ENCODE assay signal across 9 mouse cellular contexts in the genomic region with DNA sequence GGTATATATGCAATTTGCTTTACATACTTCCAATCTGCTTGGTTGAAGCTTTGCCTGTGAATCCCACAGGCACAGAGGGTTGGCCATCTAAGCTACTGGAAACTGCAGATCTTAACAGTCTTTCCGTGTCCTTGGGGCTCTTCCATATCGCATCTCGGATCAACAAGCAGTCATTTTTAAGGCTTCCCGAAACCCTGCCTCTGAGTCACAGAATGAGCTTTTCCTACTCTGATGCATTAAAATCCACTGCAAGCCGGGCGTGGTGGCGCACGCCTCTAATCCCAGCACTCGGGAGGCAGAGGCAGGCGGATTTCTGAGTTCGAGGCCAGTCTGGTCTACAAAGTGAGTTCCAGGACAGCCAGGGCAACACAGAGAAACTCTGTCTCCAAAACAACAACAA. TPM values are rescaled to one million over a fixed set of nuclear protein-coding genes. Genes with fewer than 3 reads are reported as not detected.
DNase-seq lines count a peak whose midpoint lies in the region; ATAC-seq lines count a peak whose summit lies in the region.
"Not testable (repeated sequence)": the region's sequence is repeated elsewhere in the genome, so short reads cannot be mapped to it uniquely, and the experiment has no call there.
"Had no signal": no experiment of that assay in that cellular context is flagged by ENCODE, and none has a peak within 500 bp of the region (broad histone marks: within the 10 kb centered on the region; RNA-seq: fewer than 3 reads in every experiment).

No protein-coding gene starts in this region.

- not testable (repeated sequence) for H3K4me2 ChIP-seq in embryonic facial prominence, embryonic 12.5 days (replicated peaks); embryonic facial prominence, embryonic 13.5 days; embryonic facial prominence, embryonic 14.5 days (ENCODE audit: low read depth, low read length); embryonic facial prominence, embryonic 15.5 days (replicated peaks)

- H3K36me3 ChIP-seq in embryonic facial prominence, embryonic 12.5 days; embryonic facial prominence, embryonic 13.5 days; embryonic facial prominence, embryonic 15.5 days: not testable (repeated sequence)
- peaks cover 14% of the 10 kb centered on the region; the same call in 1 of the 2 replicates for H3K36me3 ChIP-seq in embryonic facial prominence, embryonic 14.5 days (ENCODE audit: control insufficient read depth, insufficient read depth, low read length)
- H3K36me3 ChIP-seq in limb, embryonic 10.5 days: peaks cover 18% of the 10 kb centered on the region; the same call in 1 of the 2 replicates

- not testable (repeated sequence) for H3K27me3 ChIP-seq in embryonic facial prominence, embryonic 12.5 days; embryonic facial prominence, embryonic 13.5 days; embryonic facial prominence, embryonic 14.5 days (replicated peaks; ENCODE audit: control insufficient read depth, insufficient read depth, low read length); embryonic facial prominence, embryonic 15.5 days; limb, embryonic 10.5 days (ENCODE audit: low read depth, poor library complexity, severe bottlenecking)

- H3K4me3 ChIP-seq in embryonic facial prominence, embryonic 12.5 days; embryonic facial prominence, embryonic 13.5 days; embryonic facial prominence, embryonic 14.5 days (ENCODE audit: low read depth, low read length); embryonic facial prominence, embryonic 15.5 days (replicated peaks); limb, embryonic 10.5 days: not testable (repeated sequence)

- WGBS in embryonic facial prominence, embryonic 12.5 days: 91% methylated on average over 11 of the region's 11 CpGs
- WGBS in embryonic facial prominence, embryonic 13.5 days: 81% methylated on average over 11 of the region's 11 CpGs
- 85% methylated on average over 11 of the region's 11 CpGs for WGBS in embryonic facial prominence, embryonic 14.5 days
- 81% methylated on average over 11 of the region's 11 CpGs for WGBS in embryonic facial prominence, embryonic 15.5 days
- WGBS in limb, embryonic 10.5 days: 92% methylated on average over 11 of the region's 11 CpGs

- not testable (repeated sequence) for H3K9ac ChIP-seq in embryonic facial prominence, embryonic 12.5 days; embryonic facial prominence, embryonic 13.5 days; embryonic facial prominence, embryonic 14.5 days (ENCODE audit: low read depth, low read length); embryonic facial prominence, embryonic 15.5 days

- peaks cover 36% of the 10 kb centered on the region for H3K4me1 ChIP-seq in embryonic facial prominence, embryonic 12.5 days
- H3K4me1 ChIP-seq in embryonic facial prominence, embryonic 13.5 days: peaks cover 50% of the 10 kb centered on the region
- peaks cover 23% of the 10 kb centered on the region for H3K4me1 ChIP-seq in embryonic facial prominence, embryonic 14.5 days (ENCODE audit: control insufficient read depth, insufficient read depth, low read length)
- peaks cover 28% of the 10 kb centered on the region for H3K4me1 ChIP-seq in embryonic facial prominence, embryonic 15.5 days
- H3K4me1 ChIP-seq in limb, embryonic 10.5 days: peaks cover 44% of the 10 kb centered on the region

- DNase-seq in adrenal gland, adult 2 months: peak; percentile 58
- DNase-seq in adrenal gland, postnatal 10 days: peak; percentile 19
- DNase-seq in embryonic facial prominence, embryonic 14.5 days (ENCODE audit: low spot score); limb, embryonic 10.5 days (ENCODE audit: low spot score): not testable (repeated sequence)
- DNase-seq in heart, adult 11 months: peak; percentile 70

- not testable (repeated sequence) for H3K9me3 ChIP-seq in embryonic facial prominence, embryonic 12.5 days; embryonic facial prominence, embryonic 13.5 days; embryonic facial prominence, embryonic 15.5 days (replicated peaks); limb, embryonic 10.5 days (replicated peaks)
- H3K9me3 ChIP-seq in embryonic facial prominence, embryonic 14.5 days (ENCODE audit: control insufficient read depth, low read length): peaks cover 12% of the 10 kb centered on the region

- H3K27ac ChIP-seq in embryonic facial prominence, embryonic 12.5 days: peak overlapping the region; percentile 57; the same call in 1 of the 2 replicates
- H3K27ac ChIP-seq in embryonic facial prominence, embryonic 13.5 days: peak overlapping the region; percentile 60
- peak overlapping the region; percentile 55 for H3K27ac ChIP-seq in embryonic facial prominence, embryonic 14.5 days (replicated peaks; ENCODE audit: low read depth, low read length)
- H3K27ac ChIP-seq in embryonic facial prominence, embryonic 15.5 days (replicated peaks): peak overlapping the region; percentile 58; the same call in 1 of the 2 replicates
- H3K27ac ChIP-seq in limb, embryonic 10.5 days: peak overlapping the region; percentile 44; the same call in 1 of the 2 replicates

- ATAC-seq in embryonic facial prominence, embryonic 12.5 days (ENCODE audit: insufficient number of reproducible peaks, insufficient read depth, low FRiP score, low TSS enrichment); embryonic facial prominence, embryonic 13.5 days (ENCODE audit: insufficient number of reproducible peaks, insufficient read depth, low FRiP score, low TSS enrichment, low read depth); embryonic facial prominence, embryonic 14.5 days (ENCODE audit: low read depth); embryonic facial prominence, embryonic 15.5 days (ENCODE audit: insufficient number of reproducible peaks, low FRiP score, low TSS enrichment, low read depth): not testable (repeated sequence)

RNA-seq across cellular contexts. Expression of gene Tgfbr3, which starts 41.1 kb away (rescaled TPM):
- total RNA-seq in adrenal gland, adult 2 months (2021): 100 to 1,000 TPM; 206 to 233 TPM
- 133 and 171 TPM in 2 replicates for polyA plus RNA-seq in adrenal gland, adult 2 months (2012; rRNA removed)
- total RNA-seq in adrenal gland, postnatal 10 days (2021): 100 to 1,000 TPM; 125 to 160 TPM
- polyA plus RNA-seq in embryonic facial prominence, embryonic 12.5 days (2016; fragmentation: Nextera tagmentation; extraction: Ambion mirVana): 25.3 and 27.5 TPM in 2 replicates
- polyA plus RNA-seq in embryonic facial prominence, embryonic 13.5 days (2015; fragmentation: Nextera tagmentation; extraction: Ambion mirVana): 35.8 and 35.9 TPM in 2 replicates
- polyA plus RNA-seq in embryonic facial prominence, embryonic 14.5 days (2014; fragmentation: Nextera tagmentation; extraction: Ambion mirVana): 35.6 and 36.5 TPM in 2 replicates
- 37.3 and 38.7 TPM in 2 replicates for polyA plus RNA-seq in embryonic facial prominence, embryonic 15.5 days (2015; fragmentation: Nextera tagmentation; extraction: Ambion mirVana)
- 12.1 and 13.6 TPM in 2 replicates for polyA plus RNA-seq in limb, embryonic 10.5 days (2016; fragmentation: Nextera tagmentation; extraction: Ambion mirVana)
- polyA plus RNA-seq: G1E had no signal
